Mouse (Mus musculus) left cerebral cortex, postnatal 25 days (tissue): ENCODE data around the gene Bcat1. TPM values are rescaled to one million over a fixed set of nuclear protein-coding genes. Genes with fewer than 3 reads are reported as not detected.

Experiments used
- DNase-seq, 2 experiments: peaks; one replicate each; pipeline ENCODE4 v3.0.0; 2022; ENCODE audit warnings: low spot score in 2 of 2, mixed read lengths in 1 of 2
- intact Hi-C: fragments of 180-260 bp; cut with DNase I; formaldehyde crosslinking; loops from one replicate; pipeline ENCODE4 v1.15.1; 2025
- total RNA-seq, 2 experiments: library from RNA; stranded (reverse); gene quantifications; 2 replicates each; pipeline ENCODE4 v1.2.3; 2021

The Bcat1 gene
- total RNA-seq, 2 experiments from 2014 or later = 73.2 to 75.8 TPM

- intact Hi-C loops = no loop called here
Observed at GRCm38 (mm10) chr6:145020553-145020952, 55.4 kb downstream of the Bcat1 start.

GRCm38 (mm10) chr6:145018295-145018694, 57.7 kb downstream of the Bcat1 start:
- intact Hi-C loops = no loop called here
- DNase-seq = no peak

More at GRCm38 (mm10) chr6:145020553-145020952, 55.4 kb downstream of the Bcat1 start:
- no peak for DNase-seq

GRCm38 (mm10) chr6:145017508-145017907, 58.5 kb downstream of the Bcat1 start:
- intact Hi-C loops = no loop called here
- no peak for DNase-seq

- intact Hi-C loops = no loop called here
- no peak for DNase-seq
Observed at GRCm38 (mm10) chr6:145016639-145017038, 59.3 kb downstream of the Bcat1 start.

- intact Hi-C loops = no loop called here
- DNase-seq = no peak
Observed at GRCm38 (mm10) chr6:145014944-145015343, 61.0 kb downstream of the Bcat1 start.

GRCm38 (mm10) chr6:145012699-145013098, 63.3 kb downstream of the Bcat1 start:
- peak; percentile 18 for DNase-seq

GRCm38 (mm10) chr6:145011141-145011540, 64.8 kb downstream of the Bcat1 start:
- intact Hi-C loops = no loop called here
- DNase-seq = no peak

More at GRCm38 (mm10) chr6:145012699-145013098, 63.3 kb downstream of the Bcat1 start:
- intact Hi-C loops = no loop called here

GRCm38 (mm10) chr6:145009859-145010818, 65.8 kb downstream of the Bcat1 start:
- peak in 1 of 2 experiments; percentile 34 for DNase-seq
- intact Hi-C loops = no loop called here

GRCm38 (mm10) chr6:145003459-145003858, 72.5 kb downstream of the Bcat1 start:
- intact Hi-C loops = no loop called here
- DNase-seq = no peak

GRCm38 (mm10) chr6:145002094-145002936, 73.7 kb downstream of the Bcat1 start:
- no peak for DNase-seq
- intact Hi-C loops = no loop called here

GRCm38 (mm10) chr6:145001493-145001892, 74.5 kb downstream of the Bcat1 start:
- DNase-seq = no peak
- intact Hi-C loops = no loop called here

- intact Hi-C loops = no loop called here
- no peak for DNase-seq
Observed at GRCm38 (mm10) chr6:144997229-144997628, 78.8 kb downstream of the Bcat1 start.

- no peak for DNase-seq
- intact Hi-C loops = no loop called here
Observed at GRCm38 (mm10) chr6:144992111-144992510, 83.9 kb downstream of the Bcat1 start.

GRCm38 (mm10) chr6:144989193-144989592, 86.8 kb downstream of the Bcat1 start:
- intact Hi-C loops = no loop called here
- no peak for DNase-seq

GRCm38 (mm10) chr6:144987676-144988075, 88.3 kb downstream of the Bcat1 start:
- intact Hi-C loops = no loop called here
- no peak for DNase-seq

- intact Hi-C loops = no loop called here
- DNase-seq = no peak
Observed at GRCm38 (mm10) chr6:144987216-144987615, 88.8 kb downstream of the Bcat1 start.

- intact Hi-C loops = no loop called here
- no peak for DNase-seq
Observed at GRCm38 (mm10) chr6:144984221-144984620, 91.8 kb downstream of the Bcat1 start.

- intact Hi-C loops = no loop called here
Observed at GRCm38 (mm10) chr6:144982093-144982492, 93.9 kb downstream of the Bcat1 start.

GRCm38 (mm10) chr6:144972351-144972750, 103.6 kb downstream of the Bcat1 start:
- intact Hi-C loops = no loop called here
- DNase-seq = no peak

More at GRCm38 (mm10) chr6:144982093-144982492, 93.9 kb downstream of the Bcat1 start:
- no peak for DNase-seq

GRCm38 (mm10) chr6:144970900-144971299, 105.1 kb downstream of the Bcat1 start:
- DNase-seq = no peak
- intact Hi-C loops = no loop called here
